Mouse (Mus musculus): Measurements from ENCODE around the gene Mcm2.

DNA sequence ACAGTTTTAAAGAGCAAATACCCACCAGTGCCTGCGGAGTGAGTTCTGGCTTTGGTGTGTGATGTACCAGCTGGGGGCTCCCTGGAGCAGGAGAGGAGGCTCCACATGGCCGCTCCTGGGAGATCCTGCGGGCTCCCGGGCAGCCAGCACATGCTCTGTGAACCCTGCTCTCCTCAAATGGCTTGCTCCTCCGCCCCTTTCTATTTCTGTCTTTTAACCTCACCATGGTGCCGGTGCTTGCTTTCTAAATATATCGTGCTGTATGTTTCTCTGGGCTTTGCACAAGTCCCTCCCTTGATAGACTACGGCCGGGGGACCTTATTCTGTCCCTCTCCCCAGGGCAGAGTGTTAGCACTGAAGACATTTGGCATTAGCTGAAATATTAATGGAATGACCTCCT lies 41.3 kb downstream of the Mcm2 start:
- TF ChIP-seq CTCF (IDR thresholded peaks at IDR 0.05; ENCODE audit: low read depth, low read length): no peak
- TF ChIP-seq POLR2A (IDR thresholded peaks at IDR 0.05; ENCODE audit: borderline replicate concordance, low read depth, low read length): no peak

Data from bone marrow macrophage, adult 2 months (primary cell).